ENCODE assay signal across 16 mouse cellular contexts in genomic region chr4:47012476-47012875, GRCm38 (mm10). TPM values are rescaled to one million over a fixed set of nuclear protein-coding genes. Genes with fewer than 3 reads are reported as not detected.
A peak's percentile ranks its signal among the peaks of the same experiment; 100 is the strongest.
DNase-seq lines count a peak whose midpoint lies in the region; ATAC-seq and TF ChIP-seq lines count a peak whose summit lies in the region.
"Had no signal": no experiment of that assay in that cellular context is flagged by ENCODE, and none has a peak within 500 bp of the region (broad histone marks: within the 10 kb centered on the region; RNA-seq: fewer than 3 reads in every experiment).

No protein-coding gene starts in this region.

- DNase-seq in cerebellum, adult 2 months: peak; percentile 41 to 43
- DNase-seq in cerebellum, adult 9-11 months: no peak
- peak; percentile 61 for DNase-seq in left cerebral cortex, postnatal 4 days
- no peak for DNase-seq in left cerebral cortex, adult 11 months (ENCODE audit: low spot score)
- DNase-seq in adrenal gland, postnatal 10 days: peak; percentile 46
- no peak for DNase-seq in heart, adult 18-20 months
- DNase-seq: embryo, embryonic 11 days; right cerebral cortex, adult 18-20 months; thymus, adult 2 months had no signal

- H3K9ac ChIP-seq in hindbrain, embryonic 16.5 days (ENCODE audit: low read depth, low read length): no peak overlapping the region; the same call in 1 of the 2 replicates
- H3K9ac ChIP-seq in hindbrain, embryonic 12.5 days: no peak overlapping the region
- H3K9ac ChIP-seq: heart, embryonic 15.5 days had no signal

- H3K36me3 ChIP-seq in hindbrain, embryonic 16.5 days (ENCODE audit: control insufficient read depth, insufficient read depth, low read length): peaks cover 7% of the 10 kb centered on the region; the same call in 1 of the 2 replicates
- peaks cover 4% of the 10 kb centered on the region; the same call in 1 of the 2 replicates for H3K36me3 ChIP-seq in hindbrain, embryonic 12.5 days
- H3K36me3 ChIP-seq: heart, embryonic 15.5 days had no signal

- TF ChIP-seq CTCF in cerebellum, adult 2 months (IDR thresholded peaks at IDR 0.05; ENCODE audit: borderline replicate concordance, insufficient read depth, low read depth, low read length): no peak

- H3K4me2 ChIP-seq in hindbrain, embryonic 16.5 days (ENCODE audit: low read length): no peak overlapping the region
- H3K4me2 ChIP-seq in hindbrain, embryonic 12.5 days (replicated peaks): no peak overlapping the region
- H3K4me2 ChIP-seq: heart, embryonic 15.5 days; liver, embryonic 11.5 days had no signal

- H3K4me1 ChIP-seq in cerebellum, adult 2 months (ENCODE audit: control insufficient read depth, insufficient read depth, low read length): peaks cover 9% of the 10 kb centered on the region
- peaks cover 14% of the 10 kb centered on the region for H3K4me1 ChIP-seq in hindbrain, embryonic 16.5 days (ENCODE audit: control insufficient read depth, insufficient read depth, low read depth, low read length)
- H3K4me1 ChIP-seq in hindbrain, embryonic 12.5 days: peaks cover 12% of the 10 kb centered on the region

- H3K27me3 ChIP-seq in cerebellum, adult 2 months (ENCODE audit: control insufficient read depth, insufficient read depth, low read length): no peaks in the 10 kb centered on the region
- no peaks in the 10 kb centered on the region for H3K27me3 ChIP-seq in hindbrain, embryonic 16.5 days (replicated peaks; ENCODE audit: control insufficient read depth, insufficient read depth, low read length)
- H3K27me3 ChIP-seq in hindbrain, embryonic 12.5 days: no peaks in the 10 kb centered on the region

- H3K4me3 ChIP-seq in cerebellum, adult 2 months (replicated peaks; ENCODE audit: insufficient read depth, low read depth, low read length): no peak overlapping the region
- no peak overlapping the region for H3K4me3 ChIP-seq in hindbrain, embryonic 16.5 days (ENCODE audit: low read length)
- no peak overlapping the region for H3K4me3 ChIP-seq in hindbrain, embryonic 12.5 days
- H3K4me3 ChIP-seq: heart, embryonic 15.5 days had no signal

- H3K9me3 ChIP-seq in hindbrain, embryonic 16.5 days (ENCODE audit: control insufficient read depth, low read length): no peaks in the 10 kb centered on the region
- H3K9me3 ChIP-seq in hindbrain, embryonic 12.5 days (replicated peaks): no peaks in the 10 kb centered on the region
- H3K9me3 ChIP-seq: heart, embryonic 15.5 days had no signal

- intact Hi-C loops in left cerebral cortex, postnatal 4 days (cut with DNase I): no loop called here

- no peak overlapping the region for H3K27ac ChIP-seq in cerebellum, adult 2 months (ENCODE audit: insufficient read depth, low read length)
- H3K27ac ChIP-seq in hindbrain, embryonic 16.5 days (ENCODE audit: low read depth, low read length): no peak overlapping the region
- no peak overlapping the region for H3K27ac ChIP-seq in hindbrain, embryonic 12.5 days
- H3K27ac ChIP-seq: heart, embryonic 15.5 days had no signal

- no peak for TF ChIP-seq POLR2A in cerebellum, adult 2 months (IDR thresholded peaks at IDR 0.05; ENCODE audit: borderline replicate concordance, insufficient read depth, low read length)

- ATAC-seq in hindbrain, embryonic 16.5 days: peak; percentile 41
- ATAC-seq in hindbrain, embryonic 12.5 days (ENCODE audit: low FRiP score): no peak
- ATAC-seq: inflammation-experienced regulatory T-cells, adult 6 months had no signal

- 11% methylated on average over 10 of the region's 10 CpGs for WGBS in cerebellum, adult 2 months
- 41% methylated on average over 10 of the region's 10 CpGs for WGBS in hindbrain, embryonic 16.5 days
- 68% methylated on average over 10 of the region's 10 CpGs for WGBS in hindbrain, embryonic 12.5 days

RNA-seq across cellular contexts. Expression of gene Gabbr2, which starts 20.8 kb away (rescaled TPM):
- polyA plus RNA-seq in cerebellum, adult 2 months (2012; rRNA removed): 102 and 117 TPM in 2 replicates
- polyA plus RNA-seq in hindbrain, embryonic 16.5 days (2015; fragmentation: Nextera tagmentation; extraction: Ambion mirVana): 11.0 and 13.3 TPM in 2 replicates
- 1.3 and 1.4 TPM in 2 replicates for polyA plus RNA-seq in hindbrain, embryonic 12.5 days (2016; fragmentation: Nextera tagmentation; extraction: Ambion mirVana)
- 100 to 1,000 TPM; 134 to 144 TPM for total RNA-seq in left cerebral cortex, postnatal 4 days (2021)
- 1 to 10 TPM; 1.6 to 1.7 TPM for total RNA-seq in adrenal gland, postnatal 10 days (2021)
- not detected for total RNA-seq in heart, adult 18-20 months (2021)
- total RNA-seq: megakaryocyte-erythroid progenitor cell, adult 5-6 weeks had no signal
- polyA plus RNA-seq: C2C12; inflammation-experienced regulatory T-cells, adult 6 months had no signal

RNA-seq across cellular contexts. Expression of gene Anks6, which starts 44.8 kb away (rescaled TPM):
- 17.2 and 19.5 TPM in 2 replicates for polyA plus RNA-seq in cerebellum, adult 2 months (2012; rRNA removed)
- 3.0 and 4.1 TPM in 2 replicates for polyA plus RNA-seq in hindbrain, embryonic 16.5 days (2015; fragmentation: Nextera tagmentation; extraction: Ambion mirVana)
- polyA plus RNA-seq in hindbrain, embryonic 12.5 days (2016; fragmentation: Nextera tagmentation; extraction: Ambion mirVana): 6.6 and 7.5 TPM in 2 replicates
- 10 to 100 TPM; 23.9 to 24.5 TPM for total RNA-seq in left cerebral cortex, postnatal 4 days (2021)
- total RNA-seq in adrenal gland, postnatal 10 days (2021): 1 to 10 TPM; 3.6 to 6.4 TPM
- total RNA-seq in heart, adult 18-20 months (2021): 1 to 10 TPM; 2.3 to 3.0 TPM
- polyA plus RNA-seq: inflammation-experienced regulatory T-cells, adult 6 months had no signal

Comparison
In these comparisons a context has a peak if more than half of its experiments do, and no peak if none do; other contexts are left out.
1. DNase-seq: peak in cerebellum, adult 2 months (2 of 2), left cerebral cortex, postnatal 4 days (single experiment) and adrenal gland, postnatal 10 days (single experiment); none in cerebellum, adult 9-11 months (single experiment), left cerebral cortex, adult 11 months (single experiment) and heart, adult 18-20 months (0 of 2).
2. RNA of gene Gabbr2, which starts 20.8 kb away (total RNA-seq): 134 to 144 TPM in left cerebral cortex, postnatal 4 days; 1.6 to 1.7 TPM in adrenal gland, postnatal 10 days and not detected in heart, adult 18-20 months; every median in the first group is over 10 times any median in the second.